Mouse (Mus musculus) right cerebral cortex, postnatal 25 days (tissue): Measurements from ENCODE around the gene Srebf2.

Source experiments
- DNase-seq: peaks from one replicate; pipeline ENCODE4 v3.0.0; 2022

Srebf2 gene

GRCm38 (mm10) chr15:82184183-82184582, 37.2 kb downstream of the Srebf2 start:
- DNase-seq = no peak

DNA sequence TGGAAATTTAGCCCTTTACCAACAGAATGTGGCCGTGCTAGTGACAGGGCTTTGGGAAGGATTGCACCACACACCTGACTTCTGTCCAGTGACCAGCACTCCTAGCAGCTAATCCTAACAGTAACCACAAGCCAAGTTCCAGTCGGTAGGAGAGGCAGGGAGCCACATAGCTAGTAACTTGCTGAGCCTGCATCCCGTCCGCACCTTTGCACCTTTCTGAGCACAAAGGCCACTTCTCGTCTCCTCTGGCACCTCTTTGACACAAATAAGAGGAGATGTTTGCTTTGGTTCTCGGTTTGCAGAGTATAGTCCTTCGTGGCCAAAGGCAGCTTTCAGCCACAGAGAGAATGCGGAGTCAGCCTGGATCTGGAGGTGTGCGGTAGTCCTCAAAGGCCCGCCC, 37.7 kb downstream of the Srebf2 start:
- DNase-seq = no peak

GRCm38 (mm10) chr15:82185062-82185783, 38.2 kb downstream of the Srebf2 start:
- no peak for DNase-seq

GRCm38 (mm10) chr15:82186131-82186530, 39.1 kb downstream of the Srebf2 start:
- no peak for DNase-seq

DNA sequence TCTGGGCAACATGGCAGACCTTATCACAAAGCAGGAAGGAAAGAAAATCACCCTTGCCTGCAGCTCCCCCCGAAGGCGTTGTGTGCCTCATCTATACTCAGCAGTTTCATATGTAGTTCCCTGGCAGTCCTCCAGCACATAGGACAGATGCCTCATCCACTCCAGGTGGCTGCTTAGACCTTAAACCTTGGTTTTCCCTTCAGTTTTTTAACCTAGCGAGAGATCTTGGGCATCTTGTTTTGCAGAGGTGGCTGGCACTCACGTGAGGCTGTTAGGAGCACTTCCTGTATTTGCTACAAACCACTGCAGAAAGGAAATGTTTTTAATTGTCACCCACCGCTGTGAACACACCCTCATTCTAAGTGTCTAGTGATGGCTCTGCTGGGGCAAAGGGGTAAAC, 40.0 kb downstream of the Srebf2 start:
- DNase-seq = no peak

DNA sequence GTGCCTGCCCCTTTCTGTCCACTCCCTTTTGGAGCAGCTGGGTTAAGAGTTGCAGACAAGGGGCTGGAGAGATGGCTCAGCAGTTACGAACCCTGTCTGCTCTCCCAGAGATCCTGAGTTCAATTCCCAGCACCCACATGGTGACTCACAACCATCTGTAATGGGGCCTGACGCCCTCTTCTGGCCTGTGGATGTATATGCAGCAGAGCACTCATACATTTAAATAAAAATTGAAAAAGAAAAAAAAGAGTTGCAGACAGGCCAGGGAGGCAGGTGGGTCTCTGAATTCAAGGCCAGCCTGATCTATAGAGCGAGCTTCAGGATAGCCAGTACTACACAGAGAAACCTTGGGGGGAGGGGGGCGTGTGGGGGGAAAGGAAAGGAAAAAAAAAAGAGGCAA, 40.4 kb downstream of the Srebf2 start:
- no peak for DNase-seq

GRCm38 (mm10) chr15:82187924-82188323, 40.9 kb downstream of the Srebf2 start:
- no peak for DNase-seq

DNA sequence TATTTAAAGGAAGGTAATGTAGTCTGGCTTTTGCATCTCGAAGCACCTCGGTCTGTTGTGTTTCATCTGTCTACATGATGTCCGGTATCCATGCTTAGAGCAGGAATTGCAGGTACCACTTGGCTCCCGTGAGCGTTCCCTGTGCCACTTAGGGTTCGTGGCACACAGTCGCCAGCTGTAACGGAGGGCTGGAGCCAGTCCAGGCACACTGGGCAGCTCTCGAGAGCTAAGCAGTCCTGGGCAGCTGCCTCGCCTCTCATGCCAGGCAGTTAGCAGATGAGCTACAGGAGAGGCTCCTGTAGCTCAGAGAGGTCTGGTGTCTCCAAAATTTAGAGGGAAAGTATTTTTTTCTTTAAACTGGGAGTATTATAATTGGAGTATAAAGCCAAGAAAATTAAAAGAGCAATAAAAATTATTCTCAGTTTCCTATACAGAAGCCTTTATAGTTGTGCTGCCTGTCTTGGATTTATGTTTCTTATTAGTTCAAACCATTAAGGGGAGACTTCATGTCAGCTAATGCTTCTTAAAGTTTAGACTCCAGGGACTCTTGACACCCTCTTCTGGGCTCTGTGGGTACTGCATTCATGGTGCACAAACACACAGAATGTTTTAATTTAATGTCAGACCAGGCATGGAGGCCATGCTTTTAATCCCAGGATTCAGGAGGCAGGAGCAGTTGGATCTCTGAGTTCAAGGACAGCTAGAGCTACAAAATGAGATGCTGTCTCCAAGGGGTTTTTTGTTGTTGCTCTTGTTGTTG, 41.7 kb downstream of the Srebf2 start:
- no peak for DNase-seq

- DNase-seq = no peak
Observed at GRCm38 (mm10) chr15:82192617-82193016, 45.6 kb downstream of the Srebf2 start.

GRCm38 (mm10) chr15:82196300-82196699, 49.3 kb downstream of the Srebf2 start:
- DNase-seq = no peak

- no peak for DNase-seq
Observed at GRCm38 (mm10) chr15:82197246-82197750, 50.3 kb downstream of the Srebf2 start.

DNA sequence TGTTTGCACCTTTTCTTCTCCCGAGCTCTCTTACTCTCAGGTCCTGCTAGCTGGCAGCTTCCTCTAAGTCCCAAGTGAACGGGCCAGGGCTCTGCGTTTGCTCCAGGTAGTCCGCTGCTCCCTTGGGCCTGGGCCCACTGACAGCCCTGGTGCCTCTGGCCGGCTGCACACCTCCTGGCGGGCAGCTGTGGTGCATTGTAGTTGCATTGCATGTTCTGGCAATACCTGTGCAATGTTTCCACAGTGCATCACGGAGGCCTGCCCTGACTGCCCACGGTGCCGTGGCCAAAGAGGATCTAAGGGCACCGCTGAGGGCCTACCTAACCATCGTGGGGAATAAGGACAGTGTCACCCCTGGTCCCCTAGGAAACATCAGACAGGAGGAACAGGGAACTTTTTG, 51.0 kb downstream of the Srebf2 start:
- no peak for DNase-seq

GRCm38 (mm10) chr15:82198342-82198741, 51.4 kb downstream of the Srebf2 start:
- no peak for DNase-seq

DNA sequence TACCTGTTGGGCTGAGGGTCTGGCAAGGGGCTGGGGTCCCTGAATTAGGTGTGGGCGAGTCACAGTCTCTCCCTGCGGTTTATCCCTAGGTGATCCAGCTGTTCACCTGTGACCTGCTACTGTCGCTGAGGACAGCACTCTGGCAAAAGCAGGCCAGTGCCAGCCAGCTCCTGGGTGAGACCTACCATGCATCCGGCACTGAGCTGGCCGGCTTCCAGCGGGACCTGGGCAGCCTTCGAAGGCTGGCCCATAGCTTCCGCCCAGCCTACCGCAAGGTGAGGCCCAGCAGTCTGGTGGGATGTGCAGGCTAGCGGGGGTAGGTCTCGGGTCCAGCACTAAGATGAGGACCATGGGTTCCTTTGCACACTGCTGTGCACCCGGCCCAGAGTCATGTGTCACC, 52.6 kb downstream of the Srebf2 start:
- no peak for DNase-seq

- DNase-seq = no peak
Observed at GRCm38 (mm10) chr15:82202086-82202485, 55.1 kb downstream of the Srebf2 start.

- DNase-seq = no peak
Observed at GRCm38 (mm10) chr15:82203090-82203489, 56.1 kb downstream of the Srebf2 start.

DNA sequence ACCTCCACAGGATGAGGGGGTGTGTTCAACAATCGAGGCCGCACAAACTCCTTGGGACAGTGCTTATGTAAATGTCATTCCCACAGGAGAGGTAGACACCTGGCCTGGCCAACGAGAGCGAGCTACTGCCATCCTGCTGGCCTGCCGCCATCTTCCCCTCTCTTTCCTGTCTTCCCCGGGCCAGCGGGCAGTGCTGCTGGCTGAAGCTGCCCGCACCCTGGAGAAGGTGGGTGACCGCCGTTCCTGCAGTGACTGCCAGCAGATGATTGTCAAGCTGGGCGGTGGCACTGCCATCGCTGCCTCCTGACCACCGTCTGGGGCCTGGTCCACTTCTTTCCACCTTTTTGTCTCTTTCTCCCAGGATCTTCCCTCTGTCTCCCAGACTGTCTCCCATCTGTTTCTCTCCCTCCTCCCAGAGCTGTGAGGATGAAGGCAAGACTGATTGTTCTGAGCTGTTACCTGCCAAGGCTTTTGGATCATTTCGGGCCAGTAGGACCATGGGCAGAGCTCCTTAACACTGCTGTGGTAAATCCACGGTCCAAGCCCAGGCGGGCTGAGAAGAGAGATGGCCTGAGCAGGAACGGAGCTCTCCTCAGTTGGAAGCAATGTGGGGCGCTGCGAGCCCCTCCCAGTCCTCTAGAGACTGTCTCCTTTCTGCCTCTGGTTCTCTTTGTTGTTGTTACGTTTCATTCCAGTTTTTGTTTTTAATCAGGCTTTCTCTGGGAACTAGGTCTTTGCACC, 56.8 kb downstream of the Srebf2 start:
- DNase-seq = no peak

- DNase-seq = no peak
Observed at GRCm38 (mm10) chr15:82204680-82205371, 57.8 kb downstream of the Srebf2 start.

DNA sequence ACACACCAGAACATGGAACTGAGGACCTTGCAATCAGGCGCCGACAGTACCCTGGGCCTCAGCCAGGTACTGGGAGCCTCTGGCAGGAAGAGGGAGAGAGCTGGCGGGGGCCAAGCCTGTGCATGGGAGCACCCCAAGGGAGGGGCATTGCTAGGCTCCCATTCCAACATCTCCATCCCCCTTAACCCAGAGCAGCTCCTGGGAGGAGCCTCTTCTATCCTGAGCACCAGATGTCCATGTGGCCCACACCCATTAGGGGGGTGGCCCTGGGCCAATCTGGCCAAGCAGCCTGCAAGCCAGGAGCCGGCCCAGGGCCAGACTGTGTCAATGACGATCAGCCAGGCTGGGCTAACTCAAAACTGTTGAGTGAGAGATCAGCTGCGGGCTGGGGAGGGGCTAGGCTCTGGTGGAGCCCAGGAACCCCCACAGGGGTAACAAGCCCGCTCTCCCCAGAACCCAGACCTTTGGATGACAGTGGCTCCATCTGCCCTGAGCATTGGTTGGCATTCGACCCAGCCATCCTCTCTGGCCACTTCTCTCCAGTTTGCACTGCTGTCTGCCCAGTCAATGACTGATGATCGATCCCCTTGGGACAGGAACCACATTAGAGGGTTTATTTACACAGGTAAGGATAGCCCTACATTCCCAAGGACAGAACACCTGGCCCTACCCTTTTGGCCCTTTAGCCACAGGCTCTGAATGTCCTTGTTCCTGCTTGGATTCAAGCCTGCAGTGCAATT, 59.6 kb downstream of the Srebf2 start:
- DNase-seq = peak; percentile 27

- no peak for DNase-seq
Observed at GRCm38 (mm10) chr15:82207105-82207459, 60.1 kb downstream of the Srebf2 start.

DNA sequence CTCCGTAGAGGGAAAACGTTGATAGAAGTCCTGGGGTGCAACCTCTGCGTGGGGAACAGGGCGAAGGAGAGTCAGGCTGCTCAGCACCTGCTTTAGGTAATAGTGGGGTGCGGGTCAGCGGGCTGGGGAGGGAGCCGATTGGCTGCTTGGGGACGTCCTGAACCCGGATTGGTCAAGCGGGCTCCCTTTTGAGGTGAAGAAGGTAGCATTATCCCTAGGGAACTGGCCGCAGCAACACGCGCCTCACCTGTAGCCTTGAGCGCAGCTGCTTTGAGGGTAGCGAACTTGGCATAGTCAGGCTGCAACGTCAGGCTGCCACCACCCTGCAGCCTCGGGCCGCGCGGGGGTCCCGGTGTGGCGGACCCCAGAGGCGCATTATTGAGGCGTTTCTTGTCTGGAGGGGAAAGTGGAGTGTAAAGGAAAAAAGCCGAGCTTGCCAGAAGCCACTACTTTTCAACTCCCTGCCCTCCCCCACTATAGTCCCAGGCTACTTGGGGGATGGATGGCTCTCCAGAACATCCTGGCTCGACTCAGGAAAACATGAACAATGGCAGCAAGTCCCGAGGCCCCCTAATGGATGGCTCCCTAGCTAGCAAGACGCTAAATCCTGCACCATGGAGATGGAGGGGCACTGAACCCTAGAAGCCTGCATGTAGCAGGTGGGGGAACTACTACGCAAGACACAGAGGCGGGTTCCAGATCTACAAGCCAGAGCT, 60.7 kb downstream of the Srebf2 start:
- DNase-seq = no peak

DNA sequence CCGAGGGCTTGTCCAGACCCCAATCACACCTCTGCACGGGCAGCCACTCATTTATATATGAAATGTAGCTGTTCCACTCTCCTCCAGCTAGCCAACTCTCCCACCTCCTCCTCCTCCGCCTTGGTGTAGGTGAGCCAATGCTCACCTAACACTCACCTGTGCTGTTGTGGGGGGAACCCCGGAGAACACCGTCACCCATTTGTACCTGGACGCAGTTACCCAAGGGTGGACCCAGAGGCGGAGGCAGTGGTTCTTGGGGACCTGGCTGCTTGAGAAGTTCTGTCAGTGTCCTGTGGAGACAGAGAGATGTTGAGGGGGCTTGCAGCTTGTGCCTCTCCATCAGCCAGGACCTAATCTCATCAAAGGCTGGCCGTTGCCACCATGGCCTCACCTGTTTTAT, 61.3 kb downstream of the Srebf2 start:
- DNase-seq = no peak
